Mouse (Mus musculus) liver, embryonic 14.5 days (tissue): Measurements from ENCODE around the gene Pnpo. TPM values are rescaled to one million over a fixed set of nuclear protein-coding genes. Genes with fewer than 3 reads are reported as not detected.

Experiments
- ATAC-seq: fragments of 200-750 bp; cut with Nextera tagmentation; 2 replicates; pipeline ENCODE4 v1.8.0; 2017; ENCODE audit warnings: moderate number of reproducible peaks, mild to moderate bottlenecking, moderate library complexity; ENCODE audit not compliant: insufficient read depth
- DNase-seq, 3 experiments: peaks; one replicate each; pipeline ENCODE4 v3.0.0-alpha.2; 2012 to 2013; ENCODE audit warnings: low read depth in 3 of 3, low spot score in 3 of 3
- H3K27ac ChIP-seq: fragments of 300-500 bp; sonication (generic); 2 replicates; pipeline ENCODE4 v1.5.1; 2014; ENCODE audit warnings: moderate library complexity, mild to moderate bottlenecking, control low read depth, inconsistent platforms
- H3K27me3 ChIP-seq: fragments of 300-500 bp; sonication (generic); 2 replicates; pipeline ENCODE4 v1.6.1; 2014; ENCODE audit warnings: mild to moderate bottlenecking, low read length, moderate library complexity; ENCODE audit not compliant: control insufficient read depth, insufficient read depth
- H3K36me3 ChIP-seq: fragments of 300-500 bp; sonication (generic); replicated peaks from 2 replicates; pipeline ENCODE4 v1.6.1; 2014; ENCODE audit warnings: low read depth; ENCODE audit not compliant: control insufficient read depth, insufficient read depth
- H3K4me1 ChIP-seq, 2 experiments: fragments of 200-500 bp in 1 of 2; fragments of 300-500 bp in 1 of 2; sonication (generic) in 1 of 2; replicated peaks; 2 replicates each; pipeline ENCODE4 v1.6.1; 2012 to 2014; ENCODE audit warnings: antibody characterized with exemption in 1 of 2, inconsistent platforms in 1 of 2, low read length in 1 of 2; ENCODE audit not compliant: control insufficient read depth in 2 of 2, insufficient read depth in 2 of 2
- H3K4me2 ChIP-seq: fragments of 300-500 bp; sonication (generic); 2 replicates; pipeline ENCODE4 v1.6.1; 2014; ENCODE audit warnings: low read depth, mild to moderate bottlenecking, control low read depth, moderate library complexity
- H3K4me3 ChIP-seq, 2 experiments: fragments of 200-500 bp in 1 of 2; fragments of 300-500 bp in 1 of 2; sonication (generic) in 1 of 2; 2 replicates each; pipeline ENCODE4 v1.5.1; 2012 to 2014; ENCODE audit warnings: low read depth in 2 of 2, low read length in 2 of 2, mild to moderate bottlenecking in 2 of 2, control low read depth in 1 of 2, inconsistent platforms in 1 of 2, moderate library complexity in 1 of 2; ENCODE audit not compliant: insufficient read depth in 1 of 2
- H3K9ac ChIP-seq: fragments of 300-500 bp; sonication (generic); replicated peaks from 2 replicates; pipeline ENCODE4 v1.6.1; 2014; ENCODE audit warnings: mild to moderate bottlenecking, control low read depth, moderate library complexity
- H3K9me3 ChIP-seq: fragments of 300-500 bp; sonication (generic); 2 replicates; pipeline ENCODE4 v1.6.1; 2016; ENCODE audit warnings: low read length, mixed read lengths; ENCODE audit not compliant: control insufficient read depth
- CTCF ChIP-seq: IDR thresholded peaks from 2 replicates; pipeline ENCODE4 v1.5.1; 2016; ENCODE audit warnings: antibody characterized with exemption, low read depth, control low read depth
- EP300 ChIP-seq: IDR thresholded peaks from 2 replicates; pipeline ENCODE4 v1.6.1; 2016; ENCODE audit warnings: antibody characterized with exemption, low read depth
- WGBS: fragments of 180-500 bp; shearing (Covaris S2); extraction: QIAGEN DNeasy Blood & Tissue Kit; methylation state at CpG from one replicate; pipeline ENCODE4 v1.1.7; 2014; ENCODE audit not compliant: insufficient replicate concordance; 5-methylcytosine and 5-hydroxymethylcytosine counted together
- polyA plus RNA-seq, 2 experiments: library from polyadenylated mRNA; depleted of rRNA in 1 of 2; stranded (reverse) in 1 of 2; unstranded in 1 of 2; fragments of >200 nt; fragmentation: Nextera tagmentation in 1 of 2; extraction: Ambion mirVana in 1 of 2; gene quantifications; 2 replicates each; pipeline versions ENCODE4 v1.2.1 to v1.2.3; 2012 to 2014

Gene Pnpo
- polyA plus RNA-seq, 2 experiments, result 355 to 564 TPM

GRCm38 (mm10) chr11:96976379-96976687 is 32.5 kb upstream of the Pnpo start:
- Histone ChIP-seq H3K4me3 (peak overlapping the region; percentile 61 to 93), H3K9me3 (no peaks in the 10 kb centered on the region), H3K27ac (peak overlapping the region; percentile 90), H3K4me2 (peak overlapping the region; percentile 96), H3K9ac (peak overlapping the region; percentile 98), H3K36me3 (0 out of 2 replicates have a peak, but pooled peaks cover 4% of the 10 kb centered on the region), H3K4me1 (peaks cover 27 to 37% of the 10 kb centered on the region in 2 experiments), H3K27me3 (no peaks in the 10 kb centered on the region)
- no peak for DNase-seq
- no peak for TF ChIP-seq CTCF
- no peak for TF ChIP-seq EP300
- WGBS, result 46% methylated on average over 3 of the region's 3 CpGs
- no peak for ATAC-seq

GRCm38 (mm10) chr11:96975511-96976378 is 32.0 kb upstream of the Pnpo start:
- no peaks in the 10 kb centered on the region for H3K9me3 ChIP-seq
- peak overlapping the region; percentile 96 for H3K4me2 ChIP-seq
- peaks cover 27 to 42% of the 10 kb centered on the region in 2 experiments for H3K4me1 ChIP-seq
- H3K36me3 ChIP-seq, result 0 out of 2 replicates have a peak, but pooled peaks cover 4% of the 10 kb centered on the region
- H3K4me3 ChIP-seq, result peak overlapping the region; percentile 61 to 93
- no peak for DNase-seq
- TF ChIP-seq EP300 (no peak), CTCF (no peak)
- ATAC-seq, result no peak
- H3K27me3 ChIP-seq, result no peaks in the 10 kb centered on the region
- H3K27ac ChIP-seq, result peak overlapping the region; percentile 90
- peak overlapping the region; percentile 98 for H3K9ac ChIP-seq
- 76% methylated on average over 10 of the region's 10 CpGs for WGBS

- TF ChIP-seq CTCF (no peak), EP300 (no peak)
These were observed 31.0 kb upstream of the Pnpo start for GRCm38 (mm10) chr11:96974813-96975212.

DNA sequence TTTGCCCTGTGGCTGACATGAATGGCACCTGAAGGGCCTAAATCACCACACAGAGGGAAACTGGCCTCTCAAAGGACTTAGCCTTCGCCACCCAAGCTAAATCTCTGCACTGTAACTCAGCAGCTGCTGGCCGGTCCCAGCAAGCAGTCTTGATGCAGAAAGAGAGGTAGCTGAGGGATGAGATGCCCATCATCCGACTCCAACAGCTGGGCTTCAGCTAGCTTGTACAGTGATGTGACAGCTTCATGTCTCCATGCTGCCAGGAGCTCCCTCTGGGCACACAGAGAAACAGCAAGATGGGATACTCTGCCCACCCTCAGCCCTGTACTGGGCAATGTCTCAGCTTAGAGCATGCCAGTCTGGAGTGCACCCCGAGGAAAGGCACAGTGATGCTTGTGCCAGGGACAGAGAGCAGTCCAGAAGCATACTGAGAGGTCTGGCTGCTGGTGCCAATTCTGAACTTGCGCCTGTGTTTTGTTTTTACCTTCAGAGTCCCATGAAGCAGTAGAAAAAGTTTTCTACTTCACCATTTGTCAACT is 29.7 kb upstream of the Pnpo start:
- peaks cover 44 to 49% of the 10 kb centered on the region in 2 experiments for H3K4me1 ChIP-seq
- no peak for ATAC-seq
- WGBS, result 84% methylated on average over 5 of the region's 5 CpGs
- H3K27me3 ChIP-seq, result no peaks in the 10 kb centered on the region
- H3K36me3 ChIP-seq, result 0 out of 2 replicates have a peak, but pooled peaks cover 4% of the 10 kb centered on the region
- H3K9ac ChIP-seq, result no peak overlapping the region
- no peaks in the 10 kb centered on the region for H3K9me3 ChIP-seq
- no peak overlapping the region for H3K4me2 ChIP-seq
- no peak overlapping the region for H3K4me3 ChIP-seq
- no peak for DNase-seq
- H3K27ac ChIP-seq, result no peak overlapping the region
- TF ChIP-seq EP300 (no peak), CTCF (no peak)

More at GRCm38 (mm10) chr11:96974813-96975212, 31.0 kb upstream of the Pnpo start:
- H3K4me3 ChIP-seq, result no peak overlapping the region; a peak in 1 of 4 replicates
- 51% methylated on average over 5 of the region's 5 CpGs for WGBS
- H3K9ac ChIP-seq, result no peak overlapping the region
- DNase-seq (no peak), ATAC-seq (no peak)
- 0 out of 2 replicates have a peak, but pooled peaks cover 4% of the 10 kb centered on the region for H3K36me3 ChIP-seq
- 0 out of 2 replicates have a peak overlapping the region, but pooled peaks have one; percentile 90 for H3K27ac ChIP-seq
- H3K27me3 ChIP-seq, result no peaks in the 10 kb centered on the region
- peaks cover 37 to 49% of the 10 kb centered on the region in 2 experiments for H3K4me1 ChIP-seq
- H3K9me3 ChIP-seq, result no peaks in the 10 kb centered on the region
- peak overlapping the region; percentile 96 for H3K4me2 ChIP-seq

GRCm38 (mm10) chr11:96972906-96973305 is 29.1 kb upstream of the Pnpo start:
- H3K36me3 ChIP-seq, result 0 out of 2 replicates have a peak, but pooled peaks cover 4% of the 10 kb centered on the region
- no peak for ATAC-seq
- H3K4me2 ChIP-seq, result no peak overlapping the region
- no peaks in the 10 kb centered on the region for H3K9me3 ChIP-seq
- WGBS, result 88% methylated on average over 5 of the region's 5 CpGs
- H3K4me3 ChIP-seq, result no peak overlapping the region
- no peak overlapping the region for H3K9ac ChIP-seq
- TF ChIP-seq EP300 (no peak), CTCF (no peak)
- H3K4me1 ChIP-seq, result peaks cover 46 to 53% of the 10 kb centered on the region in 2 experiments
- DNase-seq, result no peak
- no peaks in the 10 kb centered on the region for H3K27me3 ChIP-seq
- no peak overlapping the region for H3K27ac ChIP-seq
